Mouse (Mus musculus): ENCODE measurements at regions not wholly inside any gene's neighbourhood (a gene's known extent, or its start where the extent isn't known, plus 50 kb on each side); places are given as distances from the start of the nearest gene placed in this dataset.

DNA sequence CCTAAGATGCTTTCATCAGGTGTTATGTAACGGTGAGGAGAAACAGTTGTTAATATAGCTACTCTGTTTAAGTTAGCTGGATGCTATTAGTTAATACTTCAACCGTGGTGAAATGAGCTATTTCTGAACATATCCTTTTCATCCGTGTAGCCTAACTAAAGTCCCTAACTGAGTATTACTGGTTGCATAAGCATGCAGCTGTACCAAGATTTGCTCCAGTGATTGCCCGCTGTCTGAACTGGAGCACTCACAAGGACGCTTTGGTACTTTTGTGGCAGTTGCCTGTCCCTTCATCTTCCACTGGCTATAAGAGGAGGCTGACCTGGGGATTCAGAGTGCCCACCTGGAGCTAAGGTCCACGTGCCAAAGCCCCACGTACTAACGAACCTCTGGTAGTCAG lies 65.3 kb upstream of the Lnx1 start:
- DNase-seq: no peak

DNA sequence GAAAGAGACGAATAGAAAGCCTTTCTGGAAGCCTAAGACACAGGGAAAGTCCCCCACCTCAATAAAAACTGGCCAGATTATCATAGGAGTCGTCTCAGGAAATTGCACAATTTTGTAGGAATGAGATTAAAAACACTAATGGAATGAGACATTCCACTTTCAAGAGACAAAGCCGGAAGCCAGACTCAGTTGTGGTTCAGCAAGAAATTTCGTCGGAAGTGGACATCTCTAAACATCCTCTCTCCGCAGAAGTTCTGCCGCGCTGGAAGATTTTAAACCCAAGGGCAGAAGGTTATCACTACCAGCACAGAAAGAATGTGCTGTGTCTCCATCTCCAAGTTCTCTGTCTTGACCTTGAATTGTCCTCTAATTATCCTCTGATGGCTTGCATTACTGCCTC lies 63.5 kb upstream of the Lnx1 start:
- no peak for DNase-seq

DNA sequence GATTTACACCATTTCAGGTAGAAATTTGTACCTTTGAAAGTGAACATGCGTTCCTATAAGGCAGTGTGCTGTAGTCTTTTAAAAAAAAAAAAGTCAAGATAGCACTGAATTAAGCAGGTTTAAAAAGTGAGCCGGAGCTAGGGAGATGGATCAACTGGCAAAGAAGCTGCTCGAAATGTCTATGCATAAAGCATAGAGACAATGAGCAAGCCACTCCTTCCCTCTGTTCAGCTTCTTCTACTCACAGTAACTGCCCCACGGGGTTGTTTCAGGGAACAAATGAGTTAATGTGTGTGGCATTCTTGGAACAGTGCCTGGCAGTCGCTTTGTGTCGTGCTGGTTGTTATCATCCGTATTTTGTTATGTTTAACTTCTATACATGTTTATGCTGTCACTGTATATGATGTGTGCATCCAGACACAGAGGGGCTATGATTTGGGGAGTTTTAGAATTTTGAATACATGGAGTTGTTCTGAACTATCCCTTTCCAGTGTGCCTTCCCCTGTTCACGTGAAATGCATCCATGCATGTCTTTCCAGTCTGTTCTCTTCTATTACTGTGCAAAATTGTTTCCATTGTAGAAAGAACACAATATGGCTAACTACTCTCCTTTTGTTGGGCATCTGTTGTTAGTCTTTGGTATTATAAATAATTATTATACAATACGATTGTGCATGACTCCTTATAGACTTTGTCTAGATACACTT lies 62.5 kb upstream of the Lnx1 start:
- DNase-seq: no peak

DNA sequence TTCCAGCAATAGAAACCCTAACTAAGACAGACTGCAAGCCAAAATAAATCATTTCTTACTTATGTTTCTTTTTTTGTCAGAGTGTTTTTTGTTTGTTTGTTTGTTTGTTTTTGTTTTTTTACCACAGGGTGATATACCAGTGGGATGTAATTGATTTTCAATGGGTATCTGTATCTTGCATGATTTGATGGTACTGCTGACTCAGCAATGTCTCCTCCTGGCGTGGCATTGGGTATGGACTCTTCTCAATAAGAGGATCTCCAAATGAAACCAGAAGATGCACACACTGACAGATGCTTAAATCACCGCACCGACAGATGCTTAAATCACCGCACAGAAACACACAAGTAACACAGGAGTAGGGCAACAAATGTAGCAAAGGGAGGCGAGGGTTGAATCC lies 54.8 kb upstream of the Lnx1 start:
- no peak for DNase-seq

DNA sequence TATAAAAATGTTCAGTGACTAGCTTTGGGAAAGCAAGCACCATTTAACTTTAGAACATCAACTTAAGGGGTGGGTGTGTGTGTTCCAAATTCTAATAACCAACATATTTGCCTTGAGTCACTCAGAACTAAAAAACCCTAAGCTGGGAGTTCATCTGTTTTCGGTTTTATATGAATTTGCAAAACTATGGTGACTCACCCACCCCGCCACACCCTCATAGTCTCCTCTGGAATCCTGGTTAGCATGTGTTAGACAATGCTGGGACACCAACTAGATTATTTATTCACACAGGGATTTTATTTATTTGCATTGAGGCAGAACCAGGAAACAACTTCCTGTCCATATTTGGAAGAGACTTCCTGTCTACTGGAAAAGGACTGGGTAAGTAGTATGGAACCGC lies 50.2 kb upstream of the Lnx1 start:
- no peak for DNase-seq
